Mouse (Mus musculus): ENCODE measurements around the gene Prss56.
A peak's percentile ranks its signal among the peaks of the same experiment; 100 is the strongest.

Prss56 gene

GRCm38 (mm10) chr1:87183013-87183412 lies at the start of gene Prss56:
Prss56 (plus strand) TSS chr1:87183313.
- no peak for DNase-seq

GRCm38 (mm10) chr1:87141550-87141949 lies 41.6 kb upstream of the Prss56 start:
- no peak for DNase-seq

DNA sequence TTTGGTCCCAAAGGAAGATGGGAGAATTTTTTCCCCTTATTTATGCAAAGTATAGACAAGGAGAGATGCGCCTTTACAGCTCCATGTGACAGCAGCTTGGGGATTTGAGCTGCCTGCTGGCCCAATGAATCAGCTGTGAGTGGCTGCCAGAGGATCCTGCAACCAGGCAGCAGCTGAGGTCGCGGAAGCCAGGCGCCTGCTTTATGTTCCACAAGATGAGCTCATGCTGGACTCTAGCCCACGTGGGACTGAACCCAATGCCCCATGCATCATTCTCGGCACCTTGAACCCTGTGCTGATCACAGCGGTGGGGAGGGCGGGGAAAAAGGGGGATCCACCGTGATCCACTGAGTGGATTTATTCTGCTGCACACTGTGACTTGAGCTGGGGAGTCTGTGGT lies 40.7 kb upstream of the Prss56 start:
- no peak for DNase-seq

DNA sequence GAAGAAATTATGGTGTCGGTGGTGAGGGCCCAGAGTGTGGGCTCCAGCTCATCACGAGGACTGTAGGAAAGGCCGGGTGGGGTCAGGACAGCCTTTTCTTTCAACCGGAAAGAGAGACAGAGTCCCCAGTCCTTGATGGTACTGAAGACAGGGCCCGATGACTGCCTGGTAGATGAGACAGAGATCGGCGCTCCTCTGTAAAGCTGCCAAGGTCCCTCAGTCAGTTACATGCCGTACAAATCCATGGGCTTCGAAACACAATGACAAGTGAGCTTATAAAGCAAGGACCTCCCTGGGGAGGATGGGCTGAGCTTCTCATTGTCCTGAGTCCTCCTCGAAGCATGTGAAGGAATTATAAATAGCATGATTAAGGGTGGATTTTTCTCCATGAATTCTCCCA lies 40.0 kb upstream of the Prss56 start:
- no peak for DNase-seq

DNA sequence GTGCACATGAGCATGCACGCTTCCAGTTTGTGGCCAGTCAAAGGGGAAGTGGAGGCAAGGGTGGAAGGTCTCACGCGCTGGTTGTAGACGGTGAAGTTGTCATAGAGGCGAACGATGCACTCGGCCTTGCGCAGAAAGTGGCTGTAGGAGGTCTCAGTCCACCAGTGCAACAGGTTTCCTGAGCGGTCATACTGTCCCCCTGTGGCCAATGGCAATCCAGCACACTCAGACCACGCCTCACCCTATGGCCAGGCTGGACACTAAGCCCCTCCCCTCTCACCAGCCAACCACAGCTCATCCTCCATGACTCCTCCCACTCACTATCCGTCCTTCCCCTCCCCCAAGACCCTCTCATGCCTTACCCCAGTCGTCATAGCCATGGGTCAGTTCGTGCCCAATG lies 33.7 kb upstream of the Prss56 start:
- no peak for DNase-seq

- DNase-seq, result no peak
Measured at GRCm38 (mm10) chr1:87151286-87151685, 31.8 kb upstream of the Prss56 start.

DNA sequence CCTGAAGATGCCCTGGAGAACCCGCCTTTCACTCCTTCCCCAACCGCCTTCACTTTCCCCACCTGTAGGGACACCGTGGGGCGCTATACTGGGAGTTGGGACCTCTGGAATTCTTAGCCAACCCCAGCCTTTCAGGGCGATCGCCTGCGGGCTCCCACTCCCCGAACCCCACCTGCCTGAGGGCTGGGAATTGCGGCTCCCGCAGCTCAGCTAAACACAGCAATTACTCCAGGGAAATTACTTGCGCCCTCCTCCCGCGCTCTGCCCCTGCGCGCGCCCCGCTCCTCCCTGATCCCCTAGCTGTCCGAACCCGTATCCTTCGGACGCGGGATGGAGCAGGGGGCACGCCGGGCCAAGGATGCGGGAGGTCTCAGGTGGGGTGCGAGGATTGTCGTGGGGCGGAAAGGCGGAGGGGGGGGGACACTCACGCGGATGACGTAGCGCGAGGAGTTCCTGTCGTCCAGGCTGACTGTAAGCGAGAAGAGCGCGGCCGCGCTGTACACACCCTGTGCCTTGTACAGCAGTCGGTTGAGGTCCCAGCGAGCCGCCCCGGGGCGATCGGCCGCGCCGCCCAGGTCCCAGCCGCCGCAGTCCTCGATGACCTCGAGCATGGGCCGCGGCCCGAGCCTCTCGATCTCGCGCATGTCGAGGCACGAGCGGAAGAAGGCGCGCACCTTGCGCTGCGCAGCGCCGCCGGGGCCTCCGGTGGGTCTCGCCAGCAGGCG lies 29.2 kb upstream of the Prss56 start:
- DNase-seq, result no peak

DNA sequence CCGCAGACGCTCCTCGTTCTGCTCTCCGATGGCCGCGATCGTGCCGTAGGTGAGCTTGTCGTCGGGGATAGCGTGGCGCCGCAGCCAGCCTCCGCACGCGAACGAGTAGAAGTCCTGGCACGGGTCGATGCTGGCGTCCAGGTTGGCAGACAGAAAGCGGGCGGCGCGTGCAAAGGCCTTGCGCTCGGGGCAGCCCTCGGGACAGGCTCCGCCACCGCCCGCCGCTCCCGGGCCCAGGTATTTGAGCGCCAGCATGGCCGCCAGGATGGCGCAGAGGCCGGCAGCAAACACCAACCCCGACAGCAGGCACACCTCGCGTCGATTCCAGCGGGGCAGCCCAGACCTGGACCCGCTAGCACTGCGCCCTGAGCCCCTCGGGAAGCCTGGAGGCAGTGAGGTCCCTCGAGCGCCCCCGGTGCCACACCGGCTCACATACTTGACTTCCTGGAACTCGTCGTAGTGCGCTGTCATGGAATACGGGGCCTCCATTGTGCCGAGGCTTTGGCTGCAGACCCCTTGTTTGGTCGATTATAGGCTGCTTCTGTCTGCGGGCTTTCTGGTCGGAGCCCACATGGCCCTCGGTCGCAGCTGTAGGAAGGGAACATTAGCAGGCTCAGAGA lies 28.5 kb upstream of the Prss56 start:
- no peak for DNase-seq

- DNase-seq, result peak; percentile 38
Measured at GRCm38 (mm10) chr1:87155531-87156198, 27.4 kb upstream of the Prss56 start.

DNA sequence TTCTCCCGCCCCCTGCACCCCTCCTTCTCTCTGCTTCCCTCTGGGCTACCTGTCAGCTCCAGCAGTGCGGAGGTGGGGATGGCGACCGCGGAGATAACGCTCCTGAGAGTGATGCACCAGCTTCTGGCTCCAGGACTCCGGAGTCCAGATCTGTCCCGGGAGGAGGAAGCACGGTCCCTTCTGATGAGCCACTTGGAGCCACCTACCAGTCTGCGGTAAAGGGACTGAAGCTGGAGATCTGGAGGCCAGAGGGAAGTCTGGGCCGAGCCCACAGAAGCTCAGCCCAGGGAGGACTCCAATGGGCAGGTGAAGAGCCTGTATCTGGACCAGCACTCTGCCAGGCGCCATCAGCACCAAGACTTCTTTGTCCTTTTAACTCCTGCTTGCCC lies 26.9 kb upstream of the Prss56 start, which contains the start of gene Ecel1:
TSS of gene Ecel1 (minus strand) at position 323 of the 389 bp plus-strand sequence.
- no peak for DNase-seq

- no peak for DNase-seq
Measured at GRCm38 (mm10) chr1:87159396-87159795, 23.7 kb upstream of the Prss56 start.

- DNase-seq, result no peak
Measured at GRCm38 (mm10) chr1:87164164-87164795, 18.8 kb upstream of the Prss56 start.

GRCm38 (mm10) chr1:87164796-87165184 lies 18.3 kb upstream of the Prss56 start:
- no peak for DNase-seq

GRCm38 (mm10) chr1:87170458-87170857 lies 12.7 kb upstream of the Prss56 start:
- no peak for DNase-seq

DNA sequence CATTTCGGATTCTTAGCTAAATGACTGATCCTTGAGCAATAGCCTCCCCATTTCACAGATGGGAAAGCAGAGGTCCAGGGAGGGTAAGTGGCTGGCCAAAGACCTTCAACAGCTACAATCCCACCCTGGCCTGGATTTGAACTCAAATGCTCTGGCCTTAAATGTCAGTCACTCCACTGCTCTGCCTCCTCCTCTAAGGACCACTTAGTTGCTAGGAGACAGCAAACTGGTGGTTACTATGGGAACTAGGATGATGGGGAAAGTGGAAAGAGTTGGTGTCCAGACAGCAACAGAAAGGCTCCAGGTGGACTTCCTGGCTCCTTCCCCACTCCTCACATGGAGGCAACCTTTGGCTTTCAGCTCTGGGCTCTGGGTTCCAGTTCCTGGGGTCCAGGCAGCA lies 11.8 kb upstream of the Prss56 start:
- no peak for DNase-seq

DNA sequence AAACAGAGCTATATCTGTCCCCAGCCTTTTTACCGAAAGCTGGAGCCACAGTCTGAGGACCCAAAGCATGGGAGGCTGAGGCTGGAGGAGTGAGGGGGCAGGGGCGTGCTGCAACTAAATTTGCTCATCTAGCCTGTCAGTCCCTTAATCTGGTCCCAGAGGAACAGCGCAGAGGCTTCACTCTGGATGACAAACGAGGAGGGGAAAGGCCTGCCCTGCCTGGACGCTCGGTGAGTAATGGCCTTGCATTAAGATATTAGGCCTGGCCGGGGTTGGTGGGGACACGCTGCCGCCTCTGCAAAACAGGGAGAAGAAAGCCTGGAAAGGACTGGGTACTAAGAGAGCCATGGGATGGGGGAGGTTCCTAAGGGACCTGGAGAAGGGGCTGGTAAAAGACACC lies 10.8 kb upstream of the Prss56 start:
- no peak for DNase-seq

GRCm38 (mm10) chr1:87174006-87174955 lies 8.8 kb upstream of the Prss56 start:
- peak; percentile 81 for DNase-seq

DNA sequence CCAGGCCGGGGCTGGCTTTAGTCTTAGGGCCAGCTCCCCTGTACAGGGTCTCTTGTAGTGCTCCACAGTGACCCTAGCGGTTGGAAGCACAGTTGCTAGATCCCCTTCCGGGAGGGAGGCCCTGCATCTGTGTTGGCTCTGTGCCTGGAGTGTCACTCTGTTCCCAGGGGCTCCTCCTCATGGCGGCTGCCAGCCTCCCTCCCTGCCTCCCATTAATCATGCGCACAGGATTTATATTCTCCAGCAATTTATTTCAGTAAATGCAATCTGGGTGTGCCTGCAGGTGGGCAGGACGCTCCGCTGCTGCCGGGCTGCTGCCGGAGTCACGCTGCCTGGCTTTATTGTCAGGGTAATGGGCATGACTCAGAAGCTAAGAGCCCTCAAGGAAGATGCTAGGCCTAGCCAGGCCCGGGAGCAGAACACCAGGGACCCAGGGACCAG lies 7.2 kb upstream of the Prss56 start:
- DNase-seq, result peak; percentile 81

- no peak for DNase-seq
Measured at GRCm38 (mm10) chr1:87180896-87181295, 2.2 kb upstream of the Prss56 start.

DNA sequence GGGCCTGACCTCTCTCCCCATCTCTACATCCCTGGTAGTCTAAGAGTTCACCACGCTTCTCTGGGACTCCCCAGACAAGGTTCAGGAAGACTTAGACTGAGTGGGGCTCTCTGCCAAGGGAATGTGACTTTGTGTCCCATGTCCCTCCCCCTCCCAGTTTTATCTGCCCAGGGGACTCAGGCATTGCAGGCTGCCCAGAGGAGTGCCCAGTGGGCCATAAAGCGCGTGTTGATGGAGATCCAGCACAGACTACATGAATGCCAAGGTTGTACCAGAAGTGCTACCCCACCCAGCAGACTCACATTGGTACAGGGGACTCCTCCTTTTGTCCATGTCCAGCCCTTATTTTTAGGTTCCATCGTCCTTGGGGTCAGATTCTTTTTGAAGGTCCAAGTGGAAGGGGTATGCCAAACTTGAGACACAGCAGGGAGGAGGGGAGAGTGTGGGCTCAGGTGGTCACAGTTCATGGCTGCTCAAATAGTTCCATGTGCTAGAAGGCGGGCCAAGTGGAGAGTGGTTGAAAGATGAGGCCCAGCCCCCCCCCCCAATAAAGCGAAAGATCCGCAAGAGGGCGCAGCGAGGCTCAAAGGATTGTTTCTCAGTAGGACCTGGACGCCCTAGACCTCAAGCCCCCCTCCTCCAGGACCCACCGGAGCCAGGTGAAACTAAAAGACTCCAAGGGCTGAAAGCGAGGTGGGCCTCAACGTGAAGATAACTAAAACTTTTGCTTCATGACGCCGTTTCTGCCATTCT lies 1.1 kb downstream of the Prss56 start:
- DNase-seq, result no peak

GRCm38 (mm10) chr1:87184751-87185139 lies 1.6 kb downstream of the Prss56 start:
- peak; percentile 88 for DNase-seq

DNA sequence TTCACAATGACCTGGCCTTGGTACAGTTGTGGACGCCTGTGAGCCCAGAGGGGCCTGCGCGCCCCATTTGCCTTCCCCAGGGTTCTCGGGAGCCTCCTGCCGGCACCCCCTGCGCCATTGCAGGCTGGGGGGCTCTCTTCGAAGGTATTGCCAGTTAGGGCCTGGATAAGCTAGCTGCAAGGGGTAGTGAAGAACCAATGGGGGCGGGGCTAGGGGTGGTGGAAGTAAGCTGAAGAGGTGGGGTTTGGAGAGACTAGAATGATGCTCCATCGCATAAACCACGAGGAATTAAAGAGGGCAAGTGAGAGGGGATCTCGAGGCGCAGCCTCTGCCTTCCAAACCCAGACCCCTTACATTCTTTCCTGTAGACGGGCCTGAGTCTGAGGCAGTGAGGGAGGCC lies 2.4 kb downstream of the Prss56 start:
- DNase-seq, result no peak

Data from kidney, postnatal 10 days (tissue).